Mouse (Mus musculus): Measurements from ENCODE around the gene Pir. TPM values are rescaled to one million over a fixed set of nuclear protein-coding genes. Genes with fewer than 3 reads are reported as not detected.

The Pir gene
- polyA plus RNA-seq, 1 experiment from 2014 or later, result 12.3 TPM

DNA sequence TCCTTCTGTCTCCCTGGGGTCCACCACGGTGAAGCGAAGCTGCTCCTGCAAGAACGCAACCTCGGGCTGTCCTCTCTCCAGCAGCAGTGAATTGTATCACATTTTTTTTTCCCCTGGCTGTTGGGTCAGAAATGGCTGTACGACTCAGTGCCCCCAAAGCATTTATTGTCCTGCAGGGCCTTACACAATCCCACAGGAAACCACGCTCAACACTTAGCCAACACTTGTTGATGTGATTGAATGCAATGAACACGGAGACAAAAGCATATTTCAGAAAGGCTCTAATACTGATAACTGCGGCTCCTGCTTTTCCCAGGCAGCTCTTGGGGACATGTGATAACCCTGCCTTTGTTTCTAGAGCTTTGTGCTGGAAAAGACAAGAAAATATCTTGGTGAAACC lies 11.1 kb upstream of the Pir start, which contains the start of gene Bmx:
Gene Bmx, minus strand, starts transcription at position 137 of the 400 bp plus-strand sequence.
- H3K4me3 ChIP-seq (ENCODE audit: low read depth, low read length), result 0 out of 2 replicates have a peak within 1 kb of the TSS, but pooled peaks have one; percentile 8
- no peak for ATAC-seq
- H3K36me3 ChIP-seq (replicated peaks; ENCODE audit: insufficient read depth, low read length), result no peaks in the 10 kb centered on the region
- DNase-seq, result no peak
- no peaks in the 10 kb centered on the region for H3K27me3 ChIP-seq (ENCODE audit: insufficient read depth, low read length)
- WGBS (ENCODE audit: insufficient replicate concordance), result 51% methylated on average over 8 of the region's 8 CpGs
- peak within 1 kb of the TSS; percentile 18; the same call in 1 of the 2 replicates for H3K4me2 ChIP-seq (ENCODE audit: low read depth, low read length)
- no peak within 1 kb of the TSS for H3K9ac ChIP-seq (replicated peaks)
- H3K4me1 ChIP-seq (ENCODE audit: insufficient read depth), result no peaks in the 10 kb centered on the region
- peak within 1 kb of the TSS; percentile 39; the same call in 1 of the 2 replicates for H3K27ac ChIP-seq (ENCODE audit: low read depth)
- no peaks in the 10 kb centered on the region for H3K9me3 ChIP-seq (ENCODE audit: low read length)
- no peak for TF ChIP-seq EP300 (IDR thresholded peaks at IDR 0.05; ENCODE audit: low read depth)
- no peak for TF ChIP-seq CTCF (IDR thresholded peaks at IDR 0.05; ENCODE audit: low read depth)

- TF ChIP-seq CTCF (IDR thresholded peaks at IDR 0.05; ENCODE audit: low read depth), result no peak
- TF ChIP-seq EP300 (IDR thresholded peaks at IDR 0.05; ENCODE audit: low read depth), result no peak
- DNase-seq (no peak), ATAC-seq (no peak)
- H3K27ac ChIP-seq (ENCODE audit: low read depth), result peak overlapping the region; percentile 39; the same call in 1 of the 2 replicates
- no peak overlapping the region for H3K4me3 ChIP-seq (ENCODE audit: low read depth, low read length)
- no peaks in the 10 kb centered on the region for H3K27me3 ChIP-seq (ENCODE audit: insufficient read depth, low read length)
- no peaks in the 10 kb centered on the region for H3K4me1 ChIP-seq (ENCODE audit: insufficient read depth)
- H3K9me3 ChIP-seq (ENCODE audit: low read length), result no peaks in the 10 kb centered on the region
- H3K9ac ChIP-seq (replicated peaks), result no peak overlapping the region
- no peaks in the 10 kb centered on the region for H3K36me3 ChIP-seq (replicated peaks; ENCODE audit: insufficient read depth, low read length)
- WGBS (ENCODE audit: insufficient replicate concordance), result 46% methylated on average over 5 of the region's 5 CpGs
- peak overlapping the region; percentile 18; the same call in 1 of the 2 replicates for H3K4me2 ChIP-seq (ENCODE audit: low read depth, low read length)
These were observed 10.5 kb upstream of the Pir start for GRCm38 (mm10) chrX:164258662-164259061.

- WGBS (ENCODE audit: insufficient replicate concordance), result 59% methylated on average over 2 of the region's 2 CpGs
- Histone ChIP-seq H3K36me3 (replicated peaks; ENCODE audit: insufficient read depth, low read length) (no peaks in the 10 kb centered on the region), H3K9me3 (ENCODE audit: low read length) (no peaks in the 10 kb centered on the region), H3K4me3 (ENCODE audit: low read depth, low read length) (no peak overlapping the region), H3K4me1 (ENCODE audit: insufficient read depth) (no peaks in the 10 kb centered on the region), H3K27ac (ENCODE audit: low read depth) (no peak overlapping the region), H3K27me3 (ENCODE audit: insufficient read depth, low read length) (no peaks in the 10 kb centered on the region), H3K9ac (replicated peaks) (no peak overlapping the region), H3K4me2 (ENCODE audit: low read depth, low read length) (no peak overlapping the region)
- ATAC-seq (no peak), DNase-seq (no peak)
- TF ChIP-seq EP300 (IDR thresholded peaks at IDR 0.05; ENCODE audit: low read depth), result no peak
- TF ChIP-seq CTCF (IDR thresholded peaks at IDR 0.05; ENCODE audit: low read depth), result no peak
These were observed 6.9 kb upstream of the Pir start for GRCm38 (mm10) chrX:164262286-164262685.

GRCm38 (mm10) chrX:164264861-164265260 lies 4.3 kb upstream of the Pir start:
- no peaks in the 10 kb centered on the region for H3K4me1 ChIP-seq (ENCODE audit: insufficient read depth)
- H3K4me3 ChIP-seq (ENCODE audit: low read depth, low read length), result no peak overlapping the region
- ATAC-seq, result no peak
- no peak overlapping the region for H3K4me2 ChIP-seq (ENCODE audit: low read depth, low read length)
- TF ChIP-seq EP300 (IDR thresholded peaks at IDR 0.05; ENCODE audit: low read depth) (no peak), CTCF (IDR thresholded peaks at IDR 0.05; ENCODE audit: low read depth) (no peak)
- 62% methylated on average over 1 of the region's 1 CpGs for WGBS (ENCODE audit: insufficient replicate concordance)
- H3K9ac ChIP-seq (replicated peaks), result no peak overlapping the region
- no peak for DNase-seq
- no peaks in the 10 kb centered on the region for H3K9me3 ChIP-seq (ENCODE audit: low read length)
- no peaks in the 10 kb centered on the region for H3K27me3 ChIP-seq (ENCODE audit: insufficient read depth, low read length)
- no peaks in the 10 kb centered on the region for H3K36me3 ChIP-seq (replicated peaks; ENCODE audit: insufficient read depth, low read length)
- H3K27ac ChIP-seq (ENCODE audit: low read depth), result no peak overlapping the region

GRCm38 (mm10) chrX:164270603-164271002 lies 1.4 kb downstream of the Pir start:
- TF ChIP-seq EP300 (IDR thresholded peaks at IDR 0.05; ENCODE audit: low read depth) (no peak), CTCF (IDR thresholded peaks at IDR 0.05; ENCODE audit: low read depth) (no peak)
- Histone ChIP-seq H3K9me3 (ENCODE audit: low read length) (no peaks in the 10 kb centered on the region), H3K4me1 (ENCODE audit: insufficient read depth) (no peaks in the 10 kb centered on the region), H3K27ac (ENCODE audit: low read depth) (no peak overlapping the region), H3K9ac (replicated peaks) (no peak overlapping the region; the same call in 1 of the 2 replicates), H3K27me3 (ENCODE audit: insufficient read depth, low read length) (no peaks in the 10 kb centered on the region), H3K4me3 (ENCODE audit: low read depth, low read length) (peak overlapping the region; percentile 55), H3K36me3 (replicated peaks; ENCODE audit: insufficient read depth, low read length) (no peaks in the 10 kb centered on the region), H3K4me2 (ENCODE audit: low read depth, low read length) (peak overlapping the region; percentile 61)
- DNase-seq, result no peak
- WGBS (ENCODE audit: insufficient replicate concordance), result 67% methylated on average over 3 of the region's 3 CpGs
- ATAC-seq, result no peak

DNA sequence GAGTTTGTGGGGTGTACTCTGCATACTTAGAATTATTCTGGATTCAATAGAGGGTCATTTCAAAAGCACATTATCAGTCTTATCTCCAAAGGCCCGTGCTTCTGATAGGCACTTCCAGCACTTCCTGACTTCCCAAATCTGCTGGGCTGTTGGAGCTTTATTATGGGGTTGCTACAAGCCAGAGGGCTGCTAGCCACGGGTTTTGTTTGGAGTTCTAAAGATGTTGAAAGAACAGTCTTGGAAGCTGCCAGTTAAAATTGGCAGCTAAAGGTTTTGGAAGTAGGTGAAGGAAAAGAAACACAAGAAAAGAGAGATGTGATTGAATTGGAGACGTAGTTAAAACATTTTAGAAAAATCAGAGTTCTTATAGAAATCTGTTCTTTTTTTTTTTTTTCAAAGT lies 6.4 kb downstream of the Pir start:
- H3K36me3 ChIP-seq (replicated peaks; ENCODE audit: insufficient read depth, low read length), result no peaks in the 10 kb centered on the region
- H3K4me3 ChIP-seq (ENCODE audit: low read depth, low read length), result no peak overlapping the region
- DNase-seq, result no peak
- TF ChIP-seq EP300 (IDR thresholded peaks at IDR 0.05; ENCODE audit: low read depth) (no peak), CTCF (IDR thresholded peaks at IDR 0.05; ENCODE audit: low read depth) (no peak)
- H3K27me3 ChIP-seq (ENCODE audit: insufficient read depth, low read length), result no peaks in the 10 kb centered on the region
- no peak for ATAC-seq
- WGBS (ENCODE audit: insufficient replicate concordance), result 47% methylated on average over 3 of the region's 3 CpGs
- no peak overlapping the region for H3K9ac ChIP-seq (replicated peaks)
- no peak overlapping the region for H3K27ac ChIP-seq (ENCODE audit: low read depth)
- H3K4me2 ChIP-seq (ENCODE audit: low read depth, low read length), result no peak overlapping the region
- no peaks in the 10 kb centered on the region for H3K4me1 ChIP-seq (ENCODE audit: insufficient read depth)
- no peaks in the 10 kb centered on the region for H3K9me3 ChIP-seq (ENCODE audit: low read length)

All from liver, postnatal 0 days (tissue).